Mouse (Mus musculus): ENCODE results near the gene Aqp2. TPM values are rescaled to one million over a fixed set of nuclear protein-coding genes. Genes with fewer than 3 reads are reported as not detected.

Aqp2 gene
- polyA plus RNA-seq, 1 experiment = 0.18 TPM

DNA sequence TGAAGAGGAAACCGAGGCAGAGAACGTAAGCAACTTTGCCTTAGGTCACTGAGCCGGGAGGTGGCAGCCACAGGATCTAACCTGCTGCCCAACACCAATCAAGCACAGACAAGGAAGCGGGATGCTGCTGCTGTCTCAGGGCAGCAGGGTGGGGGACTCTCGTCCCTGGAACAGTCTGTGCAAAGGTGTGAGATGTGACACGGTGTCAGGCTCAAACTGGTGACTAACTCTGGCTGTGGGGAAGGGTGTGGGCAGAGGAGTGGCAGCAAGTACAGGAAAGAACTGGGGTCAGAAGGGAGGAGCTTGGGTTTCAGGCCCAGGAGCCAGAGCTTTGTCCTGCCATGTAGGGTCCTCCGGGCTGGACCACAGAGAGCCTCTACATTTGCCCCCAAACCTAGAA is 34.8 kb upstream of the Aqp2 start:
- no peaks in the 10 kb centered on the region for H3K79me3 ChIP-seq (ENCODE audit: low read depth)
- H3K36me3 ChIP-seq (ENCODE audit: control insufficient read depth, insufficient read depth) = no peaks in the 10 kb centered on the region
- H3K79me2 ChIP-seq (ENCODE audit: control insufficient read depth, insufficient read depth) = no peaks in the 10 kb centered on the region
- no peak overlapping the region for H3ac ChIP-seq (ENCODE audit: control insufficient read depth, insufficient read length, low read depth)
- TF ChIP-seq CTCF (IDR thresholded peaks at IDR 0.05; ENCODE audit: control insufficient read depth, insufficient read depth, insufficient read length) = no peak
- TF ChIP-seq FOSL1 (IDR thresholded peaks at IDR 0.05; ENCODE audit: insufficient read depth, low read length, poor library complexity, severe bottlenecking) = no peak
- no peak for TF ChIP-seq MYOD1 (IDR thresholded peaks at IDR 0.05; ENCODE audit: control insufficient read depth, insufficient read length, low read depth)
- H3K4me3 ChIP-seq (ENCODE audit: insufficient read depth, poor library complexity, severe bottlenecking) = no peak overlapping the region
- H3K27me3 ChIP-seq (ENCODE audit: control insufficient read depth, insufficient read depth, insufficient read length) = no peaks in the 10 kb centered on the region

DNA sequence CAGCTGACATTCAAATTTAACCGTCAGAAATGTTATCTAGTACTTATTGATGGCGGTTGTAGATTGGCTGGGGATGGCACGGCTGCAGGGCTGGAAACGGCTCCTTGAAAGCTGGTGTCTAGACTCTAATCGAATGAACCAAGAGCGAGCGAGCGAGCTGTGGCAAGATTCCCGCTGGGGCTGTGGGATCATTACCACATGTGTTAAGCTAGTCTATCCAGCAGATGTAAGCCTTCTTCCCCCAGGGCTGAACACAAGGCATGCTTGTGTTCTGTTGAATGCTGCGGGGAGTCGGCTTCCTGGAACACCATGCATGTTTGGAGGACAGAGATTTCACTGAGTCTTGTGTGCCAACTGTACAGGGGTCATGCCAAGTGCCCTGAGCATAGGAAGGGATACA is 32.3 kb upstream of the Aqp2 start:
- Histone ChIP-seq H3K36me3 (ENCODE audit: control insufficient read depth, insufficient read depth) (no peaks in the 10 kb centered on the region), H3K79me3 (ENCODE audit: low read depth) (no peaks in the 10 kb centered on the region), H3K4me3 (ENCODE audit: insufficient read depth, poor library complexity, severe bottlenecking) (no peak overlapping the region), H3ac (ENCODE audit: control insufficient read depth, insufficient read length, low read depth) (no peak overlapping the region), H3K79me2 (ENCODE audit: control insufficient read depth, insufficient read depth) (no peaks in the 10 kb centered on the region), H3K27me3 (ENCODE audit: control insufficient read depth, insufficient read depth, insufficient read length) (no peaks in the 10 kb centered on the region)
- no peak for TF ChIP-seq FOSL1 (IDR thresholded peaks at IDR 0.05; ENCODE audit: insufficient read depth, low read length, poor library complexity, severe bottlenecking)
- no peak for TF ChIP-seq CEBPB (IDR thresholded peaks at IDR 0.05; ENCODE audit: low read depth)
- TF ChIP-seq CTCF (IDR thresholded peaks at IDR 0.05; ENCODE audit: control insufficient read depth, insufficient read depth, insufficient read length) = no peak
- no peak for TF ChIP-seq MAX (IDR thresholded peaks at IDR 0.05)
- TF ChIP-seq USF1 (IDR thresholded peaks at IDR 0.05; ENCODE audit: low read depth) = no peak
- TF ChIP-seq MYOD1 (IDR thresholded peaks at IDR 0.05; ENCODE audit: control insufficient read depth, insufficient read length, low read depth) = no peak
- TF ChIP-seq MYOG (IDR thresholded peaks at IDR 0.05; ENCODE audit: control insufficient read depth, extremely low read depth, insufficient read length) = no peak

DNA sequence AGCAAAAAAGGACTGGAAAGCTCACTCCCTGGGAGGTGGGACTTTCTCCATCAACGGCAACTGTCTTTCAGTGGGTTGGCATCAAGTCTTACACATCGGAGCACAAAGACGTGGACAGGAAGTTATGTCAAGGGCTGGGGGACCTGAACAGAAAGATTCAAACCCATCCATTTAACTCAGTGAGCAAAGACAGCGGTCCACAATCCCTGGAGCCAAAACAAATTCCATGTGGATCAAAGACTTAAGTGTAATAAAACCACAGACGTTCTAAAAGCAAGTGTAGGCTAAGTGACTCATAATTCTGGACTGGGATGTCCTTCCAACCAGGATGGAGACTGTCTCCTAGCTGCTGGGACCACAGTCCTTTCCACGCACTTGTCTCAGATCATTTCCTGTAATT is 31.1 kb upstream of the Aqp2 start:
- H3ac ChIP-seq (ENCODE audit: control insufficient read depth, insufficient read length, low read depth) = no peak overlapping the region
- TF ChIP-seq USF1 (IDR thresholded peaks at IDR 0.05; ENCODE audit: low read depth) (no peak), FOSL1 (IDR thresholded peaks at IDR 0.05; ENCODE audit: insufficient read depth, low read length, poor library complexity, severe bottlenecking) (peak; percentile 73), MAX (IDR thresholded peaks at IDR 0.05) (peak; percentile 69)
- H3K79me3 ChIP-seq (ENCODE audit: low read depth) = no peaks in the 10 kb centered on the region
- no peaks in the 10 kb centered on the region for H3K79me2 ChIP-seq (ENCODE audit: control insufficient read depth, insufficient read depth)
- no peaks in the 10 kb centered on the region for H3K27me3 ChIP-seq (ENCODE audit: control insufficient read depth, insufficient read depth, insufficient read length)
- H3K4me3 ChIP-seq (ENCODE audit: insufficient read depth, poor library complexity, severe bottlenecking) = no peak overlapping the region
- H3K36me3 ChIP-seq (ENCODE audit: control insufficient read depth, insufficient read depth) = no peaks in the 10 kb centered on the region

DNA sequence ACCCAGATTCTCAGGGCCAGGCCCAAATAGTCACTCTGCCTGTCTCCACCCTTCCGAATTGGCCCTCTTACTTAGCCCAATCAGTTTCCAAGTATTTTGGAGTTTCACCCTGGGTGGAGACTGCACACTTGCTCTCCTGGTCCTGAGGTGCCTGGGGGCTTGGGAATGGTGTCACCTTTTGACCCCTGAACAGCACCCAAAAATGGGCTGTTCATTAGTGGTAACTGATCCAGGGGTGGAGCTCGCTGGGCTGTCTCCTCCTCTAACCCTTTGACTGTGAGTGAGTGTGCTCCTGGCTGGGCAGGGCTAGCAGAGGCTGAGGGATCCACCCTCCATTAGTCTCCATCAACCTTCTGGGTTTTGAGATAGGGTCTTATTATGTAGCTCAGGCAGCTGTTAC is 29.0 kb upstream of the Aqp2 start:
- H3K79me2 ChIP-seq (ENCODE audit: control insufficient read depth, insufficient read depth) = no peaks in the 10 kb centered on the region
- no peak overlapping the region for H3ac ChIP-seq (ENCODE audit: control insufficient read depth, insufficient read length, low read depth)
- no peak for TF ChIP-seq CEBPB (IDR thresholded peaks at IDR 0.05; ENCODE audit: low read depth)
- TF ChIP-seq MYOD1 (IDR thresholded peaks at IDR 0.05; ENCODE audit: control insufficient read depth, insufficient read length, low read depth) = no peak
- TF ChIP-seq MAX (IDR thresholded peaks at IDR 0.05) = no peak
- no peak for TF ChIP-seq MYOG (IDR thresholded peaks at IDR 0.05; ENCODE audit: control insufficient read depth, extremely low read depth, insufficient read length)
- no peak for TF ChIP-seq USF1 (IDR thresholded peaks at IDR 0.05; ENCODE audit: low read depth)
- no peak for TF ChIP-seq CTCF (IDR thresholded peaks at IDR 0.05; ENCODE audit: control insufficient read depth, insufficient read depth, insufficient read length)
- TF ChIP-seq FOSL1 (IDR thresholded peaks at IDR 0.05; ENCODE audit: insufficient read depth, low read length, poor library complexity, severe bottlenecking) = no peak
- no peaks in the 10 kb centered on the region for H3K79me3 ChIP-seq (ENCODE audit: low read depth)
- H3K27me3 ChIP-seq (ENCODE audit: control insufficient read depth, insufficient read depth, insufficient read length) = no peaks in the 10 kb centered on the region
- no peaks in the 10 kb centered on the region for H3K36me3 ChIP-seq (ENCODE audit: control insufficient read depth, insufficient read depth)
- H3K4me3 ChIP-seq (ENCODE audit: insufficient read depth, poor library complexity, severe bottlenecking) = no peak overlapping the region

DNA sequence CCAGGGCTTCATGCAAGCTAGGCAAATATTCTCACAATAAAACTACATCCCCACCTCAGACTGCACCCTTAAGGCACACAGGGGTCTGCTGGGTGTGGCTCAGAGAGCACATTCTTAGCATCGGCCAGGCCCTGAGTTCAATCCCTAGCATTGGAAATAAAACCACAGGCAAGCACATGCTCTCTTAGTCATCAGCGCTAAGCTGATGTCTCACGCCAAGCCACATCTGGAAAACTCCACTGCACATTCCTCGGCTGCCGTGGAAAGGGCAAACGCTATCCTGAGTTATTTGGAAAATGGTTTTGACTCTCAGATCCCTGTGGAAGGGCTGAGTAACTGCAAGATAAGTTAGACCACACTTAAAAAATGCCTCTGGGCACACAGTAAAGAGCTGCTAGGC is 25.1 kb upstream of the Aqp2 start:
- TF ChIP-seq MYOG (IDR thresholded peaks at IDR 0.05; ENCODE audit: control insufficient read depth, extremely low read depth, insufficient read length) = no peak
- TF ChIP-seq MAX (IDR thresholded peaks at IDR 0.05) = peak; percentile 97
- no peak for TF ChIP-seq CTCF (IDR thresholded peaks at IDR 0.05; ENCODE audit: control insufficient read depth, insufficient read depth, insufficient read length)
- peak; percentile 81 for TF ChIP-seq MYOD1 (IDR thresholded peaks at IDR 0.05; ENCODE audit: control insufficient read depth, insufficient read length, low read depth)
- peak; percentile 94 for TF ChIP-seq FOSL1 (IDR thresholded peaks at IDR 0.05; ENCODE audit: insufficient read depth, low read length, poor library complexity, severe bottlenecking)
- TF ChIP-seq USF1 (IDR thresholded peaks at IDR 0.05; ENCODE audit: low read depth) = peak; percentile 84
- TF ChIP-seq CEBPB (IDR thresholded peaks at IDR 0.05; ENCODE audit: low read depth) = peak; percentile 1
- no peaks in the 10 kb centered on the region for H3K27me3 ChIP-seq (ENCODE audit: control insufficient read depth, insufficient read depth, insufficient read length)
- no peaks in the 10 kb centered on the region for H3K79me2 ChIP-seq (ENCODE audit: control insufficient read depth, insufficient read depth)
- no peak overlapping the region for H3K4me3 ChIP-seq (ENCODE audit: insufficient read depth, poor library complexity, severe bottlenecking)
- no peaks in the 10 kb centered on the region for H3K36me3 ChIP-seq (ENCODE audit: control insufficient read depth, insufficient read depth)
- no peaks in the 10 kb centered on the region for H3K79me3 ChIP-seq (ENCODE audit: low read depth)
- H3ac ChIP-seq (ENCODE audit: control insufficient read depth, insufficient read length, low read depth) = no peak overlapping the region

DNA sequence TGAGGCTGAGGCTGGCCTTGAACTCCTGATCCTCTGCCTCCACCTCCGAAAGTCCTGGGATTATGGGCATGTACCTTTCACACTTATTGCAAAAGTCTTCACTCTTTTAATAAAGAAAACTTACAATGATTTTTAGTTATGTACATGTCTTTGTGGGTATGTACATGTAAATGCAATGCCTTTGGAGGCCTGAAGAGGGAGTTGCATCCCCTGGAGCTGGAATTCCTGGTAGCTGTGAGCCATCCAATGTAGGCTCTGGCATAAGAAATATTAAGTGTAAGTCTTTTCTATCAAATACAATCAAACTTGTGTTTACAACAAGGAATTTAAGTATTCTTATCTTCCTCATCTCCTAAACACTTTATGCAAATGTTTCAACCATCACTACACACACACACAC is 19.9 kb upstream of the Aqp2 start:
- H3K36me3 ChIP-seq (ENCODE audit: control insufficient read depth, insufficient read depth) = no peaks in the 10 kb centered on the region
- H3K79me3 ChIP-seq (ENCODE audit: low read depth) = no peaks in the 10 kb centered on the region
- H3ac ChIP-seq (ENCODE audit: control insufficient read depth, insufficient read length, low read depth) = no peak overlapping the region
- no peaks in the 10 kb centered on the region for H3K27me3 ChIP-seq (ENCODE audit: control insufficient read depth, insufficient read depth, insufficient read length)
- no peaks in the 10 kb centered on the region for H3K79me2 ChIP-seq (ENCODE audit: control insufficient read depth, insufficient read depth)
- no peak for TF ChIP-seq CEBPB (IDR thresholded peaks at IDR 0.05; ENCODE audit: low read depth)
- no peak for TF ChIP-seq CTCF (IDR thresholded peaks at IDR 0.05; ENCODE audit: control insufficient read depth, insufficient read depth, insufficient read length)
- TF ChIP-seq MYOG (IDR thresholded peaks at IDR 0.05; ENCODE audit: control insufficient read depth, extremely low read depth, insufficient read length) = no peak
- no peak for TF ChIP-seq MAX (IDR thresholded peaks at IDR 0.05)
- no peak for TF ChIP-seq MYOD1 (IDR thresholded peaks at IDR 0.05; ENCODE audit: control insufficient read depth, insufficient read length, low read depth)
- TF ChIP-seq USF1 (IDR thresholded peaks at IDR 0.05; ENCODE audit: low read depth) = no peak
- no peak overlapping the region for H3K4me3 ChIP-seq (ENCODE audit: insufficient read depth, poor library complexity, severe bottlenecking)

Measured in C2C12 (cell line).